Mouse (Mus musculus): ENCODE measurements around the gene Kbtbd7.
"Not testable (repeated sequence)": the region's sequence is repeated elsewhere in the genome, so short reads cannot be mapped to it uniquely, and the experiment has no call there.

Gene Kbtbd7

GRCm38 (mm10) chr14:79425979-79426729 is at the start of gene Kbtbd7:
TSS of gene Kbtbd7 (plus strand) at chr14:79426511.
- peak; percentile 89 to 90 for DNase-seq (ENCODE audit: low spot score in 2 of 2)

GRCm38 (mm10) chr14:79377041-79377440 is 49.3 kb upstream of the Kbtbd7 start:
- DNase-seq (ENCODE audit: low spot score in 2 of 2), result no peak

GRCm38 (mm10) chr14:79383120-79383519 is 43.2 kb upstream of the Kbtbd7 start:
- no peak for DNase-seq (ENCODE audit: low spot score in 2 of 2)

- DNase-seq (ENCODE audit: low spot score in 2 of 2), result no peak
These were observed 38.0 kb upstream of the Kbtbd7 start for GRCm38 (mm10) chr14:79388304-79388703.

GRCm38 (mm10) chr14:79389438-79390264 is 36.7 kb upstream of the Kbtbd7 start:
- no peak for DNase-seq (ENCODE audit: low spot score in 2 of 2)

GRCm38 (mm10) chr14:79390265-79390926 is 35.9 kb upstream of the Kbtbd7 start, which contains the start of gene Naa16:
TSS of gene Naa16 (minus strand) at chr14:79390778.
- peak; percentile 87 to 94 for DNase-seq (ENCODE audit: low spot score in 2 of 2)

- DNase-seq (ENCODE audit: low spot score in 2 of 2), result no peak
These were observed 33.0 kb upstream of the Kbtbd7 start for GRCm38 (mm10) chr14:79393289-79393688.

- no peak for DNase-seq (ENCODE audit: low spot score in 2 of 2)
These were observed 31.7 kb upstream of the Kbtbd7 start for GRCm38 (mm10) chr14:79394564-79394963.

- DNase-seq (ENCODE audit: low spot score in 2 of 2), result peak; percentile 47 to 57
These were observed 28.8 kb upstream of the Kbtbd7 start, which contains the start of gene Mtrf1 for GRCm38 (mm10) chr14:79397321-79398122. TSS of gene Mtrf1 (plus strand) at chr14:79397772.

- no peak for DNase-seq (ENCODE audit: low spot score in 2 of 2)
These were observed 18.7 kb upstream of the Kbtbd7 start for GRCm38 (mm10) chr14:79407641-79408040.

GRCm38 (mm10) chr14:79409278-79409830 is 17.0 kb upstream of the Kbtbd7 start:
- DNase-seq (ENCODE audit: low spot score in 2 of 2), result no peak

GRCm38 (mm10) chr14:79410662-79411061 is 15.6 kb upstream of the Kbtbd7 start:
- DNase-seq (ENCODE audit: low spot score in 2 of 2), result no peak

GRCm38 (mm10) chr14:79413121-79413520 is 13.2 kb upstream of the Kbtbd7 start:
- DNase-seq (ENCODE audit: low spot score in 2 of 2), result no peak

GRCm38 (mm10) chr14:79420083-79420685 is 6.1 kb upstream of the Kbtbd7 start:
- no peak for DNase-seq (ENCODE audit: low spot score in 2 of 2)

- not testable (repeated sequence) for DNase-seq (ENCODE audit: low spot score in 2 of 2)
These were observed 537 bp downstream of the Kbtbd7 start for GRCm38 (mm10) chr14:79426730-79427365.

GRCm38 (mm10) chr14:79434068-79434467 is 7.8 kb downstream of the Kbtbd7 start:
- no peak for DNase-seq (ENCODE audit: low spot score in 2 of 2)

- DNase-seq (ENCODE audit: low spot score in 2 of 2), result no peak
These were observed 14.3 kb downstream of the Kbtbd7 start for GRCm38 (mm10) chr14:79440655-79441054.

- no peak for DNase-seq (ENCODE audit: low spot score in 2 of 2)
These were observed 15.1 kb downstream of the Kbtbd7 start for GRCm38 (mm10) chr14:79441441-79441840.

GRCm38 (mm10) chr14:79444601-79445000 is 18.3 kb downstream of the Kbtbd7 start:
- no peak for DNase-seq (ENCODE audit: low spot score in 2 of 2)

- DNase-seq (ENCODE audit: low spot score in 2 of 2), result peak in 1 of 2 experiments; percentile 21
These were observed 18.8 kb downstream of the Kbtbd7 start for GRCm38 (mm10) chr14:79445055-79445620.
